Mouse (Mus musculus) 3134 (cell line): ENCODE results near the gene Gpr19.

Source experiments
- DNase-seq: peaks from one replicate; pipeline ENCODE4 v3.0.0-alpha.2; 2011; ENCODE audit warnings: low spot score; ENCODE audit not compliant: insufficient read length; ENCODE audit errors: extremely low read depth

Gpr19 gene

GRCm38 (mm10) chr6:134923670-134924069 is 25.3 kb upstream of the Gpr19 start:
- DNase-seq = no peak

- no peak for DNase-seq
Measured at GRCm38 (mm10) chr6:134922511-134923195, 24.3 kb upstream of the Gpr19 start.

- DNase-seq = peak; percentile 53
Measured at GRCm38 (mm10) chr6:134921695-134922510, 23.5 kb upstream of the Gpr19 start.

- no peak for DNase-seq
Measured at GRCm38 (mm10) chr6:134921014-134921694, 22.8 kb upstream of the Gpr19 start.

GRCm38 (mm10) chr6:134920190-134921013 is 22.0 kb upstream of the Gpr19 start, which contains the start of gene Cdkn1b:
TSS of gene Cdkn1b (plus strand) at chr6:134920401.
- peak; percentile 100 for DNase-seq

- no peak for DNase-seq
Measured at GRCm38 (mm10) chr6:134919511-134920189, 21.3 kb upstream of the Gpr19 start.

DNA sequence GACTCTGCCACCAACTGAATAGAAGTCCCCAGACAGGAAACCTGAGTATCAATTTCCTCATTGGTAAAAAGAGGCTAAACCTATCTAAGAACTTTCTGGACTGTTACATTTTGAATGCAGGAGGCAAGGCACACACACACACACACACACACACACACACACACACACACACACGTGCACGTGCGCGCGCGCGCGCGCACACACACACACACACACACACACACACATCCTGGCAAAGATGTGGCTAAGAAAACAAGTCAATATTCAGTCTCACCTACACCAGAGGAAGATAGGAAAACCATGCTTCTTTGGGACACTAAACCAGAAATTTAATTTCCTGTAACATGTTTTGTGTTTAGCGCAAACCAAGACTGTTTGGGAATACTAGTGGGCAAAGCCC is 20.4 kb upstream of the Gpr19 start:
- DNase-seq = no peak

- DNase-seq = no peak
Measured at GRCm38 (mm10) chr6:134917087-134917486, 18.7 kb upstream of the Gpr19 start.

GRCm38 (mm10) chr6:134916641-134917040 is 18.3 kb upstream of the Gpr19 start:
- DNase-seq = peak; percentile 35

GRCm38 (mm10) chr6:134914523-134914922 is 16.1 kb upstream of the Gpr19 start:
- no peak for DNase-seq

GRCm38 (mm10) chr6:134905811-134906210 is 7.4 kb upstream of the Gpr19 start:
- no peak for DNase-seq

GRCm38 (mm10) chr6:134903891-134904884 is 5.8 kb upstream of the Gpr19 start:
- peak; percentile 59 for DNase-seq

DNA sequence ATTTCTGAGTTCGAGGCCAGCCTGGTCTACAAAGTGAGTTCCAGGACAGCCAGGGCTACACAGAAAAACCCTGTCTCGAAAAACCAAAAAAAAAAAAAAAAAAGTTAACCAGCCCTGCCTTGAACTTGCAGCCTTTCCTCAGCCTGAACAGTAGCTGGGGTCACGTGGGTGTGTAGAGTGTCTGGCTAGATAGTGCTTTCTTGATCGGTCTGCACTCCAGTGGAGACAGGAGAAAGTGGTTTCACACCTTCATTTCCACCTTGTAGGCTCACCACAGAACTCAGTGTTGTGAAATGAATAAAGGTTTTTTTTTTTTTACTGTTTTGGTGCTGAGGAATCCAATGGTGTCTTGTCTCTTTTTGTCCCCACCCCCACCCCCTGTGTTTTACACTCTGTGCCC is 5.0 kb upstream of the Gpr19 start:
- DNase-seq = no peak

DNA sequence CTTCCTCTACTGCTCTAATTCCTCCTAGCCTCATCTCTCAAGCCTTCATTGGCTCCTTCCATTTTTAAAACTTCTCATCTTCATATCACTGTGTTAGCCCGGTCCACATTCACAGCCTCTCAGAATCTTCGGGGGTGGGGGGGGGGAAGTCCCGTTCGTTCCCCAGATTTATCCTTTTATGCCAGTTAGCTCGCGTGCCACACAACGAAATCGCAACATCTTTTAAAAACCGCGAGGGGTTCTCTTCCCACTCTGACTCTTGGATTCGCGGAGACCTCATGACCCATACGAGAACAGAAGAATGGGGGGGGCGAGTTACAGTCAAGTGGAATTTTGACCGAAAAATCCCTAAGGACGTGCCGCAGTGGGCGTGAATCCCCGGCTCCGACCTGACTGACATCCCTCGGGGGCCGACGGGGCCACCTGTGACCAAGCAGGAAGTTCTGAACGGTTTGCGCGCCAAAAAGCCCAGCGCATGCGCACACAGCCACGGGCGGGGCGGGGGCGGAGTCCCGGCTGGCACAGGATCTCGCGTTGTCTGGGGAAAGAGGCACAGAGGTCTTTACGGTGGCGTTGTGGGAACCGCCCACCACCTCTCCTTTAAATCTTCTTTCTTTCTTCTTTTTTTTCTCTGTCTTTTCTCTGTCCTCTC is 809 bp downstream of the Gpr19 start:
- peak; percentile 100 for DNase-seq

- no peak for DNase-seq
Measured at GRCm38 (mm10) chr6:134896570-134897436, 1.6 kb downstream of the Gpr19 start.

GRCm38 (mm10) chr6:134890436-134890835 is 7.9 kb downstream of the Gpr19 start:
- DNase-seq = no peak

DNA sequence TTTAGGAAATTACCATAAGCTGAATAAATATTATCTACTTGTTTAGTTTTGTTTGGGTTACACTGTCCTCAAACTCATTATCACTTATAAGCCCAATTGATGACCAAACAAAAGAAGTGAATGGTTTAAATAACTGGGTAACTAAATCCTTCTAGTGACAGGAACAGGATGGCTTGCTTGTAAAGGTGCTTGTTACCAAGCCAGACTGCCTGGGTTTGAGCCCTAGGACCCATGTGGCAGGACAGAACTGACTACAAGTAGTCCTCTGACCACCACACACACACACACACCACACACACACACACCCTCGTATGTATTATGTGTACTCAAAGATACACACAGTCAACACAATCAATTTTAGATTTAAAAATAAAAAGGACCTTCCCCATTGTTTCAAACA is 8.6 kb downstream of the Gpr19 start:
- DNase-seq = no peak
